Mouse (Mus musculus) G1E (cell line): ENCODE measurements around the gene Kctd2.

Experiments used
- CTCF ChIP-seq: IDR thresholded peaks from 2 replicates; pipeline ENCODE4 v1.5.1; 2012; ENCODE audit warnings: low read depth, low read length, inconsistent platforms, mixed read lengths
- GATA1 ChIP-seq: IDR thresholded peaks from 2 replicates; pipeline ENCODE4 v1.6.1; 2012; ENCODE audit warnings: borderline replicate concordance, low read length, inconsistent platforms, mixed read lengths
- TAL1 ChIP-seq: conservative IDR thresholded peaks from 2 replicates; pipeline ENCODE4 v1.6.1; 2012; ENCODE audit warnings: low read depth, low read length, inconsistent platforms, mixed read lengths

- TF ChIP-seq CTCF (no peak), GATA1 (no peak), TAL1 (no peak)
These were observed 42.7 kb upstream of the Kctd2 start for GRCm38 (mm10) chr11:115377254-115377653.
